Mouse (Mus musculus) CH12F3 (cell line): ENCODE measurements around the gene Aim2.

Experiments
- in situ Hi-C: fragments of 300-500 bp; cut with MboI; formaldehyde crosslinking; loops from 2 replicates; pipeline ENCODE4 v1.14.3; 2020; ENCODE audit warnings: low sequenced_read_pairs

Gene Aim2

DNA sequence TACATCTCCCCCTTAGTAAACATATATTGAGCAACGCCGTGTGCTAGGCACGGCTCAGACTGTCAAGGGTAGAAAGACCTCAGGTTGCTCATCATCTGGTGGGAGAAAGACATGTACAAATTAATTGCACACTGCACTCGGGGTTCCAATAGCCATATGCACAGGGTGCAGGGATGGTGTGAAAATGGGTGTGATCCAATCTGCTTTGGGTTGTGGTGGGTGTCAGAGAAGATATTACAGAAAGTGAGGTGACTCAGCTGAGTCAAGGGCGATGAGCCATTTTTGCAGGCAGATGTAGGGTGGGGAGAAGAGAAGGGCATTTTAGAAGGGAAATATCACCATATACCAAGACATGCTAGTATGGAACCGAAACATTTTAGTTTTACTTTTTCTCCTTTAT lies 30.8 kb downstream of the Aim2 start:
- in situ Hi-C loops, result loop anchor here (25.0 kb wide), 2 partner anchors 744 to 969 kb away; partner anchors contain the start of gene Dusp23

- in situ Hi-C loops, result loop anchor here (25.0 kb wide), 2 partner anchors 752 to 977 kb away; partner anchors contain the start of gene Dusp23
Measured at GRCm38 (mm10) chr1:173389431-173389830, 38.8 kb downstream of the Aim2 start.

DNA sequence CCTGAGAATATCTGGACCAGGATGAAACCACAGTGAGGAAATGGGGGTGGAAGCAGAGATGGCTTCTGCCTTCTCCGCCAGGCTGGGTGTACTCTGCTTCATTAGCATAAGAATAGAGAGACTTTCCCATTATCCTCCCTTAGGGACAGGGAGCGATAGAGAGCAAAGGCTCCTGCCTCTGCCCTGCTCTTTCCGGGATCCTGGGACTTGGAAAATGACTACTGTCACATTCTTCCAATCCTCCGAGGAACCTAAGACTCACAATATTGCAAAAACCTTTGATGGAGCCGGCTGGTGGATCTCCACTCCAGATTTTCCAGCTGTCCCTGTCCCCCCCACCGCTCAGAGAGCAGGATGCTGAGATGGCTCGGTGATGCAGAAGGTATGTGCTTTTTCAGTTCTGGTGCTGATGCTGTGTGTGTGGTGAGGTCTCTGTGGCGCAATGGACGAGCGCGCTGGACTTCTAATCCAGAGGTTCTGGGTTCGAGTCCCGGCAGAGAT lies 39.3 kb downstream of the Aim2 start:
- in situ Hi-C loops, result loop anchor here (25.0 kb wide), 2 partner anchors 753 to 978 kb away; partner anchors contain the start of gene Dusp23

GRCm38 (mm10) chr1:173391754-173392153 lies 41.1 kb downstream of the Aim2 start:
- in situ Hi-C loops, result loop anchor here (25.0 kb wide), 2 partner anchors 754 to 979 kb away; partner anchors contain the start of gene Dusp23

GRCm38 (mm10) chr1:173398323-173398970 lies 47.8 kb downstream of the Aim2 start:
- in situ Hi-C loops, result loop anchor here (25.0 kb wide), 2 partner anchors 761 to 986 kb away; partner anchors contain the start of gene Dusp23

- in situ Hi-C loops, result no loop called here
Measured at GRCm38 (mm10) chr1:173404696-173405309, 54.1 kb downstream of the Aim2 start.

- in situ Hi-C loops, result no loop called here
Measured at GRCm38 (mm10) chr1:173409066-173409465, 58.4 kb downstream of the Aim2 start.

GRCm38 (mm10) chr1:173411863-173412262 lies 61.2 kb downstream of the Aim2 start:
- in situ Hi-C loops, result no loop called here

GRCm38 (mm10) chr1:173414631-173415030 lies 64.0 kb downstream of the Aim2 start:
- in situ Hi-C loops, result no loop called here

DNA sequence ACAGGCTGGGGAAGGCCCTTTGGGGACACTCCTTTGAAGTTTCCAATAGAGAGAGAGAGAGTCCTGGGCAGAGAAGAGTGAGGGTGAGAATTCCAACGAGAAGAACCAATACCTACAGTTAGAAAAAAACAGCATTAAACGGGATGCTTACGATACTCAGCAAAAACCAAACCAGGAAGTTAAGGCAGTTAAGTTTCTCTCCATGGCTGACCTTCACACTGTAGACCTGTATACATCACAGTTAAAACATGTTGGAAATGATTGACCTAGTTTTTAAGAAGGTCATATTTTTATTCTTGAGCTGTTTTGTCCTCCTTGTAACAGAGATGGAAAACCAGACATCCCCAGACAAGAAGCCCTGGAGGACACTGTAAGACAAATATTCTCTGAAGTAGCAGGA lies 67.8 kb downstream of the Aim2 start:
- in situ Hi-C loops, result no loop called here

DNA sequence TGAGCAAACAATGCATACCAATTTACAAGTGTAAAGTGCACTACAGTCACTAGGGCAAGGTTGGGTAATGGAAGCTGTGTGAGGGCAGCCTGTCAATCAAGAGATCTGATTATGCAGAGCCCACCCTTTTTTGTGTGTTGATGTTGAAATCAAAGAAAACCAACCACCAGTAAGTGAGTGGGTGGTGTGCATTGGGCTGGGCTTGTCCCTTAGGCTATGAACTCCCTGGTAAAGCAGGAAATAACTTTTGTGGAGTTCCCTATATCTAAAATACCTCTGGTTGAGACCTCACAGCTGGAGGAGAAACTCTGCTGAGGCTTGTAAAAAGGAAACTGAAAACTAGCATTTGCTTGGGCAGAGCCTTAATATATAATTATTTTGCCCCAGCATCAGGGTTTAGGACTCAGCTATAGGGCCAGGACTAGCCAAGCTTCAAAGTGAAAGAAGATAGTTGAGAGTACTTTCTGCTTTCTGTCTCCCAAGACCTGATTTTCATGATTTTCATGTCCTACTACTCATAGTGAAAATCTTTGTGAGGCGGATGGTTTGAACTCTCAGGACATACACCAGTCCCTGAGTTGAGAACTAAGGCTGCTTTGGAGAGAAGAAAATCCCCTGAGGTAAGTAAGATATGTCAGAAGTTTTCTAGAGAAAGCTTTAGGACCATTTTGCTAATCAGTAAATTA lies 68.4 kb downstream of the Aim2 start:
- in situ Hi-C loops, result no loop called here

- in situ Hi-C loops, result no loop called here
Measured at GRCm38 (mm10) chr1:173420374-173420773, 69.7 kb downstream of the Aim2 start.

DNA sequence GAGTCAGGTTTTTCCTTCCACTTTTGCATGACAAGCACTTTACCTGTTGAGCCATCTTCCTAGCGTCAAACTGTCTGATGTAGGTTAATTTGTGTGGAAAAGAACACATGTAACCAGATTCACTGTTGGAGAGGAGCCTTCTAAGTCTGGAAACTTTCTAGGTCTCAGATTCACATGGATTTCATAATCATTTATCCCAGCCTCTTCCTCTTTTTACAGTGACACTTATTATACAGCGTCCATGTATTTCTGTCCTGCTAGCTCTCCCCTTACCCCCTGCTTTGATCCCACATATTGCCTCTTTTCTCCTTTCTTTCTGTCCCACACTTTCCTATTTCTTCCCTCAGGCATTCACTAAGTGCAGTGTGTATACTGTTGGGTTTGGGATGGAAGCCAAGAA lies 75.7 kb downstream of the Aim2 start:
- in situ Hi-C loops, result no loop called here

GRCm38 (mm10) chr1:173427385-173427784 lies 76.7 kb downstream of the Aim2 start:
- in situ Hi-C loops, result no loop called here

- in situ Hi-C loops, result no loop called here
Measured at GRCm38 (mm10) chr1:173429995-173430699, 79.5 kb downstream of the Aim2 start.

- in situ Hi-C loops, result no loop called here
Measured at GRCm38 (mm10) chr1:173432411-173432810, 81.7 kb downstream of the Aim2 start.

GRCm38 (mm10) chr1:173437161-173437953 lies 86.7 kb downstream of the Aim2 start:
- in situ Hi-C loops, result no loop called here

DNA sequence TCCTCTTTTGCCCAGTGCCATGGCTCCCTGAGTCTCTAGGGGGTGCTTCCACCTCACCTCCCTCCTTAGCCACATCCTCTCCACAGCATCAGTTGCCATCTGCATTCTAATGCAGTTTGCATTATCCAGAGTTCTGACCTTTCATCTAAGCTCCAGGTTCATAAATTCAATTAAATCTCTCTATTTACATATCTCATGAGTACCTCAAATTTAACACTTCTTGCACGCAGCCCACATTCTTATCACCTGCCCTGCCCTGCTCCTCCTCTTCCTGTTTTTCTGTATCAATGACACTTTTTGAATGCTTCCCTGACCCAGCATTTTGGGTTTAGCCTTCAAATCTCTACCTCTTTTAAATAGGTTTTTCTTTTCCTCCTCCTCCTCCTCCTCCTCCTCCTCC lies 90.0 kb downstream of the Aim2 start:
- in situ Hi-C loops, result no loop called here

GRCm38 (mm10) chr1:173441210-173441609 lies 90.5 kb downstream of the Aim2 start:
- in situ Hi-C loops, result no loop called here

DNA sequence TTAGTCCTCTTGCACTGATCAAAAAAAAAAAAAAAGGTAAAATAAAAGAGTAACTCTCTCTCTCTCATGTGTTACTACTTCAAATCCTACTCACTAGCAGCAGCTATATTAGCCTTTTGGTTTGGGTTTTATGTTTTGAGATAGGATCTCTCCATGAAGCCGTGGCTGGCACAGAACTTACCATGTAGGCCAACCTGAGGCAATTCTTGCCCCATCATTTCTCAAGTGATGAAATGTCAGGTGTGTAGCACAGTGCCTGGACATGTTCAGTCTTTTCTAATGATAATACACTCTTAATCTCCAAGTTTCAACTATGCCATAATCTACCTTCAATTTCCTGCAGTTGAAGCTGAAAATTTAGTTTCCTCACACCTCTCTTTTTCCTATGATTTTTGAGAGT lies 92.4 kb downstream of the Aim2 start:
- in situ Hi-C loops, result no loop called here
